Mouse (Mus musculus) kidney, postnatal 25 days (tissue): ENCODE measurements at regions not wholly inside any gene's neighbourhood (a gene's known extent, or its start where the extent isn't known, plus 50 kb on each side); places are given as distances from the start of the nearest gene placed in this dataset.

Source experiments
- DNase-seq, 2 experiments: peaks; one replicate each; pipeline ENCODE4 v3.0.0; 2021; ENCODE audit warnings: mixed read lengths in 2 of 2

DNA sequence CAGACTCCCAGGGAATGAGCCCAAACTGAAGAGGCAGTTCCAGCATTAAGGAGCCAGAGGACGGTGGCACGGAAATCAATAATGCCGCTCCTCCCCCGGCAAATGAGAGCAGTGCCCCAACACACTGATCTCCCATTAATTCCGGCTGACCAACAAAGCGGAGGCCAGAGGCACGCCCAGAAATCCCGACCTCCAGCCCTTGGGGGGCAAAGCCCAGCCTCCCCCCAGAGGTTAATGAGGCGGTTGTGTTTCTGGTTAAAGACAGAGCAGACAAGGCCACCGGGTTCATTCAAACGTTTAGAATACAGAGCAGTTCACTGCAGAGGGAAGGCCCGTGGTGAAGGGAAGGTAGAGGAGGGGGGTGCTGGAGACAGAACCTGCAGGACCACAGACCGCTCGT is 149.9 kb upstream of the Tshz3 start:
- DNase-seq = no peak

DNA sequence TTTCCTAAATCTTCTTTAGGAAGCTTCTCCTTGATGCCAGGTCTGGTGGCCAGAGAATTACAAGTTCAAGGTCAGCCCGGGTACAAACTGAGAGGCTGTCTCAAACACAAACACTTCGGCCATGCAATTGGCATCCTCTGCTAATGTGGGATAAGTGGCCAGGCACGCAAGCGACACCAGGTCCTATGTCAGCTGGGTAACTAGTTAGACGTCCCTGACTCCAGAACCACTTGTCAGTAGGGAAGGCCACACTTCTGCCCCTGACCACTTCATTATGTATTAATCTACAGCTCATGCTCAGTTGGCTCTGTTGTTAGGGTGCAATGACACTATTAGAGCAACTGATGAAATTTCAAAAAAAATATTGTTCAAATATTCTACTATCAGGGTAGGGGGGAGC is 149.5 kb upstream of the Tshz3 start:
- DNase-seq = no peak

DNA sequence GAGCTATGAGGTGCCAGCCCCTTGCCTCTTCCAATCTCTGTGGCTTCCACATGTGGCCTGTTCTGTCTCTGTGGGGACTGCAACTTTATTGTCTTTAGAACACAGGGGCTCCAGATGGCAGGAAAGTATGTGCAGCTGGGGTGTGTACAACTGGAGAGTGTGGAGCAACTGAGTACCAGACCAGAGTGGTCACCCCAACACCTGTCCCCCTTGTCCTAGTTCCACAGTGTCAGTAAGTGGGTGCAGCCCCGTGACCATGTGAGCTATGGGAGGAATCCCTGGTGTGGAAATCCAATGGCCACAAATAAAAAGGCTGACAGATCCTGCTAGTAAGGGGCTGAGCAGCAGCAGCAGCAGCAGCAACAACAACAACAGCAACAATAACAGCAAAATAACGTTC is 126.9 kb upstream of the Tshz3 start:
- no peak for DNase-seq

DNA sequence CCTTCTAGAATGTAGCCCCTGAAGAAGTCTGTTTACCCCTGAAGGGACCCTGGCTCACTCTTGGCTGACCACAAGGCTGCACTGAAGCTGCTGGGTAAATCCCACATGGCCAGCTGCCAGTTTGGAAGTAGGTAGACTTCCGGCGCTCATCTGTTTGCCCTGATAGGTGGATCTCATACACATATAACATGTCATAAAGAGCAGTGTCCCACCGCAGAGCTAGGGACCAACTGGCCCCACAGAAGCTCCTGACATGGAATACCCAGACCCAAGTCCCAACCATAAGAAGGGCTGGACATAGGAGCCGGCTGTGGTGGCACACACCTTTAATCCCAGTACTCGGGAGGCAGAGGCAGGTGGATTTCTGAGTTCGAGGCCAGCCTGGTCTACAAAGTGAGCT is 115.8 kb upstream of the Tshz3 start:
- no peak for DNase-seq

DNA sequence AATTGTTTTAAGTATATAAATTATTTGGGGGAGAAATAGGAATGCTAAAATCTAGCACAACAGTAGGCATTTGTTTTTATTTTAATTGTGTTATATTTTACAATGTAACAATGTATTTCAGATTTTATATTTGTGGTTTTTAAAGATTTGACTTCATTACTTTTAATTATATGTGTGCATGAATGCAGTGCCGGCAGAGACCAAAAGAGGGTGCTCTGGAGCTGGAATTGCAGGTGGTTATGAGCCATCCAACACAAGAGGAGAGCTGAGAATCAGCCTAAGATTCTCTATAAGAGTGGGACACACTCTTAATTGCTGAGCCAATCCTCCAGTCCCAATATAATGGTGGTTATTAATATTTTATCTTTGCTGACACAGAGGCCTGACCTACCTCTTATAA is 112.9 kb upstream of the Tshz3 start:
- DNase-seq = no peak

DNA sequence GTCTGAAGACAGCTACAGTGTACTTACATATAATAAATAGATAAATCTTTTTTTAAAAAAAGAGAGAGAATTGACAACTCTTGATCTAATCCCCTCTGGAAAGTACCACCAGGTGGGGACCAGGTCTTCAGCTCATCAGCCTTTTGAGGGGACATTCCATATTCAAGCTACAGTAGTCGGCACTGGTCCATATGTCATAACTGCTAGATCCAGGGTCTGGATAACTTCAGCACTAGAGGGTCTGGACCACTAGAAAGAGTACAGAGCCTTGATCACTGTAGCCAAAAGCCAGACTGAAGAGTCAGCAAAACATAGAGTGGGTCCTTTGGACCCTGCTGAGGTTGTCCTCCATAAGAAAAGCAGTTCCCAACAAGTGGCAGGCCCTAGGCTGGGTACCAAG is 106.4 kb upstream of the Tshz3 start:
- DNase-seq = no peak

- no peak for DNase-seq
These were observed 101.2 kb upstream of the Tshz3 start for GRCm38 (mm10) chr7:36596630-36597301.

- no peak for DNase-seq
These were observed 92.8 kb upstream of the Tshz3 start for GRCm38 (mm10) chr7:36605026-36605698.

DNA sequence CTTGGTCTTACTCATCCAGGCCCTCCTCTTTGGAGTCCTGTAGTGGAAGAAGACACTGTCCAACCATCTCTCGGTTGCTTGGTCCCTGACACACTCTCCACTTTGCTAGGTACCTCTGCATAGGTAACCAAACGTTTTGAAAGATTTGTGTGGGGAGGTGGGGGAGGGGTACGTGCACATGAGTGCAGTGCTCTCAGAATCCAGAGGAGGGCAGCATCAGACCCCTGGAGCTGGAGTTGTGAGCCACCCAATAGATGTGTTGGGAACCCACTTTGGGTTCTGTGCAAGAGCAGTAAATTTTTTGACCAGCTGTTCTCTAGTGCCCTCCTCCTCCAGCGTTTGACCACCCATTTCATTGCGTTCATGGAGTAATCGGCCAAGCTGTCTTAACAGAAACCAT is 77.7 kb upstream of the Tshz3 start:
- DNase-seq = no peak

DNA sequence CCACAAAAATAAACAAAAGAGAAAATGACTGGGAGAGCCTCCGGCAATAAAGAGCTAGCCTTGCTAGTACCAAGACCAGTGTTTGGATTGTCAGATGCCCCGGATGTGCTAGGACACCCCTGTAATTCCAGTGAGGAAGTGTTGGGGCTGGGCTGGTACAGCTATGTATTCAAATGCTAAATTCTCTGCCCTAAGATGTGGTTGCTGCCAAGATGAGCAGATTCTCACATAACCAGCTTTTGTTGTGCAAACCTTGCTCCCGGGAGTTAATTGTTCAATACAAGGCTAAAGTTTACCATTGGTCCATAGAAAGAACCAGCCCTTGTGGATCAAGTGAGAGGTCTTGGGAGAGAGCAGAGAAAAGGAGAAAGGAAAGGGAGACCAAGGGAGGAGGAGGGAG is 53.7 kb upstream of the Tshz3 start:
- no peak for DNase-seq
